Mouse (Mus musculus): ENCODE measurements around the gene Cacna1g.
"Not testable (repeated sequence)": the region's sequence is repeated elsewhere in the genome, so short reads cannot be mapped to it uniquely, and the experiment has no call there.

Cacna1g gene

DNA sequence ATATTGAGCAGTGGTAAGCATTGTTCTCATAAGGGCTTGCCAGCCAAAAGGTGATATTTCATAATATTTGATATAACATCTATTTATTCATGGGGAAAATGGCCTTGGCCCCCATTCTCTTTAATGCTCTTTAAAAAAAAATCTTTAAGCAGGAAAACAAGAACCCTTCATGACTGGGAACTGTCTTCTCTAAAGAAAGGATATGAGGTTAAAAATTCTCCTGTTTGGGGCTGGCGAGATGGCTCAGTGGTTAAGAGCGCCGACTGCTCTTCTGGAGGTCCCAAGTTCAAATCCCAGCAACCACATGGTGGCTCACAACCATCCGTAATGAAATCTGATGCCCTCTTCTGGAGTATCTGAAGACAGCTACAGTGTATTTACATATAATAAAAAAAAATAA, 72.0 kb downstream of the Cacna1g start:
- DNase-seq: not testable (repeated sequence)

DNA sequence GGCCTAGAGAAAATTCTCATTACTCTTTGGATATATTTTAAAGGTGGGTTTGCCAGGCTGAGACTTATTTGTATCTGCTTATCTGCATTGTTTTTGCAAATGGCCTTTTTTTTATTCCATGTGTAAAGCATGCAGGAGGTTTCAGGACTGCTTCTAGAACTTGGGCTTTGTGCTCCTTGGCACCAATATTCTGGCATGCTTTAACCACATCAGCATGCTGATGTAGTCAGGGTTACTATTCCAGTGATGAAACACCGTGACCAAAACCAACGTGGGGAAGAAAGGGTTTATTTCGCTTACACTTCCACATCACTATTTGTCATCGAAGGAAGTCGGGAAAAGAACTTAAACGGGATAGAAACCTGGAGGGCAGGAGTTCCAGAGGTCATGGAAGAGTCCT, 73.0 kb downstream of the Cacna1g start:
- DNase-seq: no peak

DNA sequence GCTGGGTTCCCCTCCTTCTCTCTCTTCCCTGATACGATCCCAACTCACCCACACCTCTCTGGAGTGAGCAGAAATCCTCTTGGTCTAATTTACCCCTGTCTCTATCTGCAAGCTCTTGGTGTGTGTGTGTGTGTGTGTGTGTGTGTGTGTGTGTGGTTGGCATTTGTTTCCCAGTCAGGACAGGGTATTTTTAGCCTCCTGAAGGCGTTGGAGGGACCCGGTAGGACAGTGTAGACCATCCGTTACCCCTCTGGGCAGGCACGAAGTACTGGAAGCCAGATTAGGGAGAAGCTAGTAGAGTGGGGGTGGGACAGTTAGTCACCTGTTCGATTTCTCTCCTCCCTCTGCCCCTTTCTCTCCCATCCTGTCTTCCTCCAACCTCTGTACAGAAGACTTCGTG, 79.9 kb downstream of the Cacna1g start:
- DNase-seq: no peak

DNA sequence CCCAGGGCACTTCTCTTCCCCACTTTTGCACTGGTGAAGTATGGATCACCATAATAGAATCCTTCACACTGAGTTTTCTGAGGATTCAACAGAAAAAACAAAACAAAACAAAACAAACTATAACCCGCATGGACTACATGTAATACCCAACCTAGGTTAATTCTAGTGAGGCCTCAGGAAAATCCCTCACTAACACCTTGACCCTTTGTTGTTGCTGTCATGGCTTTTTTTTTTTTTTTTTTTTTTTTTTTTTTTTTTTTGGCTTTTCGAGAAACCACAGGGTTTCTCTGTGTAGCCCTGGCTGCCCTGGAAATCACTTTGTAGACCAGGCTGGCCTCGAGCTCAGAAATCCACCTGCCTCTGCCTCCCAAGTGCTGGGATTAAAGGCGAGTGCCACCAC, 80.5 kb downstream of the Cacna1g start:
- not testable (repeated sequence) for DNase-seq

DNA sequence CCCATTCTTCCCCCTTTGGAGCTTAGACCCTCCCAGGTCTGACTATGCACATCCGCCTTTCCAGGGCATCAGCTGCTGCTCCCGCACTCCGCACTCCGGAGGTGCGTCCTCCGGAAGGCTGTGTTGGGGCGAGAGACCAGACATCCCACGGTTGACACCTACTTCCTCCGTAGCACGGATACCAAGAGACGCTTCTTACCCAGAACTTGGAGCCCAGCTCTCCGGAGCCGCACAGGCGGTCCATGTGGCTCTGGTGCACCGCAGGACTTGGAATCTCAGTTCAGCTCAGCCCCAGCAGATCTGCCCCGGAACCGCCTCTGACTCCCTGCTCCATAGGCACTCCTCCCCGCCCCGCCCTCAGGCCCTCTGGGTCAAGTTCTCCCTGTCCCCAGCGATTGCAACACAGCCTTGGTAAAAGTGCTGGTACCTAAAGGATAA, 81.3 kb downstream of the Cacna1g start, which contains the start of gene Abcc3:
TSS of gene Abcc3 (minus strand) at position 326 of the 438 bp plus-strand sequence.
- no peak for DNase-seq

DNA sequence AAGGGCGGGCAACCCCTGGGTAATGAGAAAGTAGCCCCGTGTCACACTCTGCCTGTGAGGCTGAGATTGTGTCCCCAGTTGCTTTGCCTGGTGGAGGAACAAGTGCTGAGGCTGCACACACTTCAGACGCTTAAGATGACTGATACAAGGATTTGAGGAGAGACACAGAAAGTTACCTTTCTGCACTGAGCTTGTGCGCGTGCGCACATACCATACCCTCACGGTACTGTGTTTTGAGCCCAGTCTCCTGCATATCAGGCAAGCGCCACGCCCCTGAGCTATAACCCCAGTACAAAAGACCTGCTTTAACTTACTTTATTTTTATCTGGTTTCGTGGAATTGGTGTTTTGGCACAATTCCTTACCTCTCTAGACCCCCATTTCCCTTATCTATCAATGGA, 82.3 kb downstream of the Cacna1g start:
- no peak for DNase-seq

DNA sequence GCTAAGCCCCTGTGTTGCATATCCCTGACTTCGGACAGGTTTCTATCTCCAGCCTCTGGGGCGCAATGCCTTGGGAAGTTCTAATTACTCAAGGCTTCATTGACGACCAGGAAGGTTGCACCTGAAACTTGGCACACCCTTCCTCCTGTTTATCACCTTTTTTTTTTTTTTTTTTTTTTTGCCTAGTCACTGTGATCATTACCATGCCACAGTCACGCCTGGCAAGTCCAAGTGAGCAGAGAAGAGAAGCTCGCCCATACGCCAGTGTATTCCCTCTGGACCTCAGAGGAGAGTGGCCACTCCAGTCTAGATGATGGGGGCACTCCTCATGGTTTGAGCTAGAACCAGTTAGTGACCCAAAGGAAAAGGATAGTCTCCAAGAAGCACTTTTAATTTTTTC, 83.2 kb downstream of the Cacna1g start:
- no peak for DNase-seq

DNA sequence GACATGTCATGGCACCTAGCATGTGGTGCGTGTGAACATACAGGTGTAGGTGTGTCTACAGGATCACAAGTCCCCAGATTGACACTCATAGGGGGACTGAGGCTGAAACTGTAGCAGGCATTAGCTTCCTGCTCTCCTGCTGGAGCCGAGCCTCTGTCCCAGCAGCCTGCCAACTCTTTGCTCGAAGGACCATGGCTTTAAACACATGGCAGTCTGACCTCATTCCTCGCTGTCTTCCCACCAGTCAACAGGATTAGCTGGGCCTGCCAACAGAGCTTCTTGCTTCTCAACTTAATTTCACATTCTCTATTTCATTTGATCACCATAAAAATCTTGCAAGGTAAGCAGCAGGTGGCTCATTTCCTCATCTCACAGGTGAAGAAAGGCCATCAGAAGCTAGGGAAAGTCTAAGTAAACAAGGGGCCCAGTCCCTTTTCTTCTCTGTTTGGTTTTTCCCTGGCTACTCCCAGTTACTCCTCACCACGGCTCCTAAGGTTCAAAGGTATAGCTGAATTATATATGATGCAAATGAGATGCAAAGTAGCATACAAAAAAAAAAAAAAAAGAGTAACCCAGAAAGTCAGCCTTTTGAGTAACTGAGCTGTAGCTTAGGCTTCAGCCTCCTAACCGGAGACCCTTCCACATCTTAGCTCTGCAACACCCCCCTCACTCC, 84.1 kb downstream of the Cacna1g start:
- no peak for DNase-seq

DNA sequence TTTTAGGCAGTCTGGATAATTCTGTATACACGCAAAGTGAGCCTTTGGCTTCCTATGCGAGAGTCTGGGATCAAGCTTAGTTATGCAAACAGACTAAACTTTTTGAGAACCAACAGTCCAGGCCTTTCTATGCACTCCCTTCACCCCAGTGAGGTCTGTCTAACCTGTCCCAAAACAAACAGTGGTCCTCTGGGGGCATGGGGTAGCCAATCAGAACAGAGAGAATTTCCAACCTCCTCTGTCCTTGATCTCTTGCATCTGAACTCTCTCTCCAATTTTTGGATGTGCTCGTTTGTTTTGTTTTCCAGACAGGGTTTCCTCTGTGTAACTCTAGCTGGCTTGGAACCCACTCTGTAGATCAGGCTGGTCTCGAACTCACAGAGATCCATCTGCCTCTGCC, 85.0 kb downstream of the Cacna1g start:
- DNase-seq: no peak

DNA sequence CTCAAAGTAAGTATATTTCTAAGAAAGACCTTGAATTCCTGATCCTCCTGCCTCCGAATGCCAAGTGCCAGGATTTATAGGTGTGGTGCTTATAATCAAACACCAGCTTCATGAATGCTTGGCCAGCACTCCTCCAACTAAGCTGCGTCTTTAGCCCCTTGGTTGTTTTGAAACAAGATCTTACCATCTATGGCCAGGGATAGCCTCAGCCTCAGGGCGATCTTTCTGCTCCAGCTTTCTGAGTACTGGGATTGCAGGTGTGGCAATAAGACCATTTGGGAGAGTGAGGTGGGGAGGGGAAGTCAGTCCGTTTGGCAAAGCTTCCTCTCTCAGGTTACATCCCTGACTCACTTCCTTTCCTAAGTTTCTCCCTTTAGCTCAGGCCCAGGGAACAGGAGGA, 86.2 kb downstream of the Cacna1g start:
- DNase-seq: no peak

DNA sequence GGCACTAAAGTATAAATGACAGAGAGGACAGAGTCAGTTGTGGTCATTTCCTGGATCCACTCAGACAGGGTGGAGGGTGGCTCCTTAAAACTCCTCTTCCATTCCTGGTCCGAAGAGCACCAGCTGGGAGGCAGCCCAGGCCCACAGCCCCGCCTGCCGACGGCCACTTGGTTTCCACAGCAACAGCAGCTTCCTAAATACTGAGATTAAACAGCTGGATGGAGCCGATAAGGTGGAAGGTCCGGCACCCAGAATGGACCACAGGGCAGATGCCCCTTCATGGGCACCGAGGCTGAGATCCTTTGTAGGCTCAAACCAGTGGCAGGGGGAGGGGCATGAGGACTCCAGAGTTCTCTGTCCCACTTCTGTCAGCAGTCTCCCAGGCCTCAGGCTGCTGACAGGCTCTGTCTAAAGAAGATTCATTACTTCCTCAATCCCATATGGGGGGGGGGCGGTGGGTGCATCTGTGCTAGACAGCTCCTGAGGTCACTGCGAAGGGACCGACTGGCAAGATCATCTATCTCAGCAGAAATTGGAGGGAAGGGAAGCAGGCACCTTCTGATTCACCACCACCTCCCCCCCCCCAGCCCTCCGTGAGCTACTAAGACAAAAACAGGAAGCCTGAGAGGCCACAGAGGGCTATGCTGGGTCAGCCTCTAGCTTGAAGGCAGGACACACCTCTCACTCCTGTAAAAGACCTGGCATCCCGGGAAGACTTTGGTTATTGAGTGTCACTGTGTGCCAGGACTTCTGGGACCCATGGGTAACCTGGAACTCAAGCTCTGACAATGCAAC, 87.8 kb downstream of the Cacna1g start:
- no peak for DNase-seq

DNA sequence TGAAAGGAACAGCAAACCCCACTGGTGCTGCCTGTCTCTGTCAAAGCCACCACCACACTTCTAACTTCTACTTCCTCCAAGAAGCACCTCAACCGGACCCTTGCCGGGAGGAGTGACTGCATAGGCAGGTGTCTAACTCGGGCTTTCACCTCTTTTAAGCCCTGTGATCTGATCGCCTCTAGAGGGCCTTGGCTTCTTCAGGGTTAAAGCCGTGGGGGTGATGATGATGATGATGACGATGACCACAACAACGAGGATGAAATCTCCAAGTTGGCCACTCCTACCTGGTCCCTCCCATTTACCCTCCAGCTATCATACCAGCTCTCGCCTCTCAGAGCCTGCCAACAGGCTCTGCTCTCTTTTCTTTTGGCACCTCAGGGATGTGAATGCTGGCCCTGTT, 94.3 kb downstream of the Cacna1g start:
- no peak for DNase-seq

DNA sequence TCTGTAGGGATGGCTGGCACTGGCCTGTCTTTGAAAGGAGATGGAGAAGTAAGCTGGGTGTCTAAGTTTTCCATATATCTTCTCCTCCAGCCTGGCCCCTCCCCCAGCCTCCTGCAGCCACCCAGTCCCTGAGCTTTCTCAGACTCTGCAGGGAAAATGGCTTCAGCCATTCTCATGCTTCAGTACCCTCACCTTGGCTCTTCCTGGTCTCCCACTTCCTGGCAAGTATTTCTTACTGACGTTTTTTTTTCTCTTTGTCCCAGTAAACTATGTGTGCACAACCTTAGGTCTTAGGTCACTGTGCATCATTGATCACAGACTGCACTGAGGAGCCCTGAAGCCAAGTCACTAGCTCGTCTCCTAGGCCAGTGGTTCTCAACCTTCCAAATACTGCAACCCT, 94.9 kb downstream of the Cacna1g start:
- DNase-seq: no peak

DNA sequence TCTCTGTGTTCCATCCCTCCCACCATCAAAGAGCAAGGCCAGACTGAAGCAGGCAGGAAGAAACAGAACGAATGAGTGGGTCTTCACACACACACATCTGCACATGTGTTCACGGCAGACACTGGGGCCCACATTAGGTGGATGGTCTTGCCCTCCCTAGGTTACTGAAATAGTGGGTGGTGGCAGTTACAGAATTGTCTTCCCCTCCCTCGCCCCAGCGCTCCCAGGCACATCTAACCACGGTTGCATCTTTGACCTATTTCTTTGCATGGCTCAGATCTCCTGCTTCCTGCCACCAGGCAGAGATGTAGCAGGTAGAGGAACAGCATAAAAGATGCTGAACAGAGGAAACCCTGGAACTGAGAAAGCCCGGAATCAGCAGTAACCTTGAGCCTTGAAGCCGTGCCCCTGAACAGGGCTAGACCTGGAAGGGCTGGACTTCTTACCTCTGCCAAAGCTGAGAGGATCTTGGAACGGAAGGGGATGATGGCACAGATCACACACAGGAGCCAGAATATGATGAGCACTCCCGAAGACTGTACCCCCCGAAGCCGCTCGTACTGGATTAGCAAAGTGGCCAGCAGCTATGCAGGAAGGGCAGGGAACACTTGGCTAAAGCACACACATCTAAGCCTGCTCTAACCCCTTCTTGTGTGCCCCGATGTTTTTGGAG, 99.6 kb downstream of the Cacna1g start:
- peak; percentile 35 to 47 for DNase-seq

DNA sequence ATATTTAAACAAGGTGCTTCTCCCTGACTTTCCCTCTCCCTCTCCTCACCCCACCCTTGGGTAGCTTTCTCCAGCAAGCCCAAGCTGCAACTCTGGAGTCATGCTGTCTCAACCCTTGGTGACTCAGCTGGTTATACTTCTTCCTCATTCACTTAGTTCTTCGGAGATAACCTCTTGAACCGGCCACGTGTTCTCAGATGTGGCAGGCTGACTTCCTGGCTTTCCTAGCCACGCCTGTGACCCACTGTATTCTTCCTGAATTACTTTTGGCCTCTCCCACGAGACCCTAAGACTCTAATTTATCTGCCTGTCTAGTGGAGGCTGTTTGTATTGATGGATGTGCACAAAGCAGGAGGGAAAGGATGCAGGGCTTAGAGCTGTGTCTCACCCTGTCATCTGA, 103.2 kb downstream of the Cacna1g start:
- DNase-seq: no peak

DNA sequence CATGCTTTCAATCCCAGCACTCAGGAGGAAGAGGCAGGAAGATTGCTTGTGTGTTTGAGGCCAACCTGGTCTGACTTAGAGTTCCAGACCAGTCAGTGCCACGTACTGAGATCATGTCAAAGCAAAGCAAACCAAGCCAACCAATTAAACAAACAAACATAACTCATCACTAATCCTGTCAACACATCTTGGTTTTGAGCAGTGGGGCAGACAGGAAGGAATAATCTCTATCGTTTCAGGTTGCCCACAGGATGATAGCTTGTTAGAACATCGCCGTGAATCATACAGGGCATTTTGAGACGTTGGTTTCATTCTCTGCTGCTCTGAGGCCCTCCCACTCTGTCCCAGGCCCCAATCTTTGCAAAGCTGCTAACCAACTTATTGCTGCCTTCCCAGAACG, 104.0 kb downstream of the Cacna1g start:
- DNase-seq: no peak

DNA sequence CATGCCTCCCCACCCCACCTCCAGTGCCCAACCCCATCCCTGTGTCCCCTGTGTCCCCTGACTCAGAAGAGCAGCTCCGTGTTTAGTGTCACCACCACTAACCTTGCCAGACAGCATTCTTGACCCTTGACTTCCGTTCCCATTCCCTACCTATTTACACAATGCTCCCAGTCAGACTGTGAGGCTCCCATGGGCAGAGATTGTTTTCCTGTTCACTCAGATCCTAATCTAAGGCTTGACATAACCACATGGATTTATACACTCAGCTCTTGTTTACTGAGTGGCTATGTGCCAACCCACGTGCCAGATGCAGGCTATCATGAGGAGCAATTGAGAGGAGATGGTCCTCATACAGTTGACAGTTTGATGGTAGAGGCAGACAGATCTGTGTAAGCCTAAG, 108.7 kb downstream of the Cacna1g start:
- no peak for DNase-seq

DNA sequence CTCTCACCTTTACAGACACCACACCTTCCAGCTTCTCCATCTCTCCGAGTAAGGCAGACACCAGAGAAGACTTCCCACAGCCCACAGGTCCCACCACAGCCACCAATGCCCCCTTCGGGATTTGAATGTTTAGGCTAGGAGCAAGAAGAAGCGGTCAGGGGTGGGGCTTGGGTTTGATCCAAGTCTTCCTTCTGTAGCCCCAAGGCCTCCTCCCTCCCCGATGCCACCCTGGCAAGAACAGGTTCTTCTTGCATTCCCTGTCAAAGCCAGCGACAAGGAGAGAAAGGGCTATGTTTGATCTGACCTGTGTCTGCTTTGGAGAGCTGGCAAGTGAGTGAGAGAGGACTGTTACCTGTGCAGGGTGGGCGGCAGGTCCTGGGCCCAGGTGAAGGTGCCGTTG, 110.3 kb downstream of the Cacna1g start:
- no peak for DNase-seq

DNA sequence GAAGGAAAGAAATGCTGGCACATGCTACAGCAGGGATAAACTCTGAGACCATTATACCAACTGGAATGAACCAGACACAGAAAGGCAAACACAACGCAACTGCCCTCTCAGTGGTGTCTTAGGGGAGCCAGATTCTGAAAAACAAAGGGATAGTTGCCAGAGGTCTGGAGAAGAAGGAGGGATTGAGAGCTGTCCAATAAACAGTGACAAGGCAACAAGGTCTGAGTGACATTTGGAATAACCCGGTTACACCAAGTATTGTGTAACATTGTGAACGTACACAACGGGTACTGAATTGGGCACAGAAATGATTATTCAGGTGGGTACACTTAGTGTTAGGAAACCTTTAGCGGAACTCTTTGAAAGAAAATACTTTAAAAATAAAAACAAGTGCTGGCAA, 111.9 kb downstream of the Cacna1g start:
- DNase-seq: no peak

DNA sequence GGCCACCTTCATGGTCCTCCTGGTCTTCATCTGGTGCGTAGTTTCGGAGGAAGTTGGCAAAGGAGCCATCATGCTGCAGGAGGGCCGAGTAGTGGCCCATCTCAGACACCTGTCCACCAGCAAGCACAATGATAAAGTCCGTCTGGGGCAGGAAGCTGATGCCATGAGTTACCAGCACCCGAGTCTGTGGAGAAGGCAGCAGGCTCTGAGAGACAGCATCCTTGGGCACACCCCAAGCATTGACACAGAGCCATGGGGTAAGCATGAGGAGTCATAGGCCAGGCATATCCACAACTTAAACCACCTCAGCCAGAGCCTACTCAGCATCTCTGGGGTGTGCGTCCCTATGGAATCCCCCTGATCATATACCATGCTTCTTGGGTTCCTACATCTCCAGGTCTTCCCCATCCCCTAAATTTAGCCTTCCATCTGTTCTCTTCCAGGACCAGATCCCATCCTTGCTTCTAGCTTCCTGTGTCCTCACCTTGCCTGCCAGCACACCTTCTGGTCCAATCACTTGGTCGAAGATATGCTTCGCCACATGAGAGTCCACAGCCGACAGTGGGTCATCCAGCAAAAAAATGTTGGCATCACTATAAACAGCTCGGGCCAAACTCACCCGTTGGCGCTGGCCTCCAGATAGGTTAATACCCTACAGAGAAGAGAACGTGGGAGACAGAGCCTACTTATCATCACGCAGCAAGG, 112.7 kb downstream of the Cacna1g start:
- DNase-seq: no peak

DNA sequence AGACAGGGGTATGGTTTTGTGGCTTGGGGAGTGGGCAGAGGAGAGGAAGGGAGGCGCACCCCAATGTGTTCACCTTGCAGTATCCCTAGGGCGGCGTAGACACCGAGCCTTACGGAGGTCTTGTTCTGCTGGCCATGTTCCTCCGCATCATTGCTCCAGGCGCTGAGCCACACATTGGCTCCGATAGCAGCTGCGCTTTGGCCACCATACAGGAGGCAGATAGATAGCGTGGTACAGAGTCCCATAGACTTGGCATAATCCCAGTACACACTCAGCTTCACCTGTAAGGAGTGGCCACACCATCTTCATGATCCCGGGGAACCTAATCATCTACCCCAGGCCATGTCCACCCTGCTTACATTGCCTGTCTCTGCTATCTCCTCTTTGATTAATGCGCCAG, 114.8 kb downstream of the Cacna1g start:
- no peak for DNase-seq
